Mouse (Mus musculus): ENCODE results near the gene Lgr6.

The Lgr6 gene

DNA sequence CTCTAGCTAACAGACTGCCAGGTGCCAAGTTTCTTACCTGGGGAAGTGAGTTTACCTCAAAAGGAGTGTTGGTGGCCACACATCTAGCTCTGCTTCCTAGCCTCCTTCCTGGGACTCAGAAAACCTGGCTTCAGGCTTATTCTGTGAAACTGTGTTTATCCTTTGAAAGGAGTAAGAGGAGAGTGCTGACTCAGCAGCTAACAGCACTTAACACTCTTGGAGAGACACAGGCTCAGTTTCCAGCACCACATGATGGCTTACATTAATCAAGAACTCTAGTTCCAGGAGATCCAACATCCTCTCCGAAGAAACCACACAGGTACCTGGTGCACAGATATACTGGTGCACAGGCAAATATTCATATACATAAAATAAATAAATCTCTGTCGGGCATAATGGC lies 162.2 kb downstream of the Lgr6 start:
- DNase-seq: no peak

DNA sequence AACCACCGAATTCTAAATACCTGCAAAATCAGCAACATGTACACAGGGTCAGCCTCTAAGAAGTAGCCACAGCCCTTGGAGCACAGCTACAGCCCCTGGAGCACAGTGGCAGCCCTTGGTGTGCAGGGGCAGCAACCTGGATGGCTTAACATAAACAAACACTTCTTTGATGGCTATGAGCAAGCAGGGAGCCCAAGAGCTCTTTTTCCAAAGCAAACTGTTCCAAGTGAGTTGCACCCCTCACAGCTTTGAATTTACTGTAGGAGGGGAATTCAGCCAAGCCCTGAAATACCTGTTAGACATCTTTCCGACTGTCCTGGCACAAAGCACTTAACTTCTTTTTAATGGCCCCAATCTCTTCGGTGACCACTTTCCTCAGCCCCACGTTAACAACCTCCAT lies 164.2 kb downstream of the Lgr6 start:
- no peak for DNase-seq

DNA sequence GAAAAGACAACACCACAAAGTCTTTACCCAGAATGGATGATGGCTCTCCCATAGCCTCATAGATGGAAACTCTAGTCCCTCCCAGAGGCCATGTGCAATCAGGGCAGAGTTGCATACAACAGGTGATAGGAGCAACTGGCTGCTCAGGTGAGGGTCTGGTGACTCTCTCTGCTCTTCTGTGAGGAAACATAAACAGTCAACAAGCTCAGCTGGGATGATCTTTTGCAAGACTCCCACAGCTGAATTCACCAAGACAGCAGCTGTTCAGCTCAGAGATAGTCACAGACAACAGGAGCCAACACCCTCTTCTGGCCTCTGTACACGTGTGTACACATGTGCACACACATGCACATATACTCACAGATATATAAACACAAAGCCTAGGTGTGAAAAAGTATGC lies 166.8 kb downstream of the Lgr6 start:
- no peak for DNase-seq

DNA sequence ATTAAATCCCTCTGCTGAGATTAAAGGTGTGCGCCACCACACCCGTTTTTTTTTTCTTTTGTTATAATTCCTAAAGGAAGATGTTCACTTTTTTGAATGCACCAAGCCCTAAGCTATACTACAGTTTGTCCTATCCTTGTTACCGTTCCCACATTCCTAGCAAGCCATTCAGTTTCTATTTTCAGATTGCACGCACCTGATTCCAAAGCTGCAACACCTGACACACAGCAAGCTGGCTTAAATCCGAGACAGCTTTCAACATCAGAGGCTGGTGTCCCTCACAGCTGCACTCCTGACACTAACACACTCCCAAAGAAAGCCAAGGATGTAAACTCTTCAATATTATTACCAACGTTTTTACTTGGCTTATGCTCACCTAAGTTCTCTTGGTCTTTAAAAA lies 168.7 kb downstream of the Lgr6 start:
- DNase-seq: no peak

All from thymus, adult 18-20 months (tissue).